Mouse (Mus musculus) 3T3-L1 (cell line): ENCODE measurements around the gene Gapdhs.

Experiments used
- DNase-seq: peaks from one replicate; pipeline ENCODE4 v3.0.0-alpha.2; 2015; ENCODE audit warnings: low read depth, low spot score

Gene Gapdhs

DNA sequence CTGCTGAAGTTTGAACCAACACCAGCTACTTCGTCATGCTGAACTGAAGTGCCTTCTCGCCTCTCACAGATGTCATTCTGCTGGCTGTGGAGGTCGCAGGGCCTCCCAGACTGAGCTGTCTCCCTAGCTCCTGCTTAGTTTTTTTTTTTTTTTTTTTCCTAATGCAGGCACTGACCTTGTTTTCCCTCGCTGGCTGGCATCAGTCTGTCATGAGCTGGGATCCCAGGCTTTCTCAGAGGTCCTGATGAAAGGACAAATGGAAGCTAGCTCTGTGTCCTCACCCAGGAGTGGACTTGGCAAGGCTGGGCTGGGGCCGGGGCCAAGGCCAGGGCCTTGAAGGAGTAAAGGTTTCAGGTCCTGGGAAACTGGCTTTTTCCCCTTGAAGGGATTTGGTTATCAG lies 61.6 kb downstream of the Gapdhs start:
- no peak for DNase-seq
